In genomic region chr2:172221656-172222393, GRCm38 (mm10) we compare ENCODE assay signal across 9 mouse cellular contexts. TPM values are rescaled to one million over a fixed set of nuclear protein-coding genes. Genes with fewer than 3 reads are reported as not detected.
DNase-seq lines count a peak whose midpoint lies in the region; ATAC-seq and TF ChIP-seq lines count a peak whose summit lies in the region.
"Had no signal": no experiment of that assay in that cellular context is flagged by ENCODE, and none has a peak within 500 bp of the region (broad histone marks: within the 10 kb centered on the region; RNA-seq: fewer than 3 reads in every experiment).

No protein-coding gene starts in this region.

- H3K9me3 ChIP-seq in kidney, postnatal 0 days (replicated peaks; ENCODE audit: low read length), result no peaks in the 10 kb centered on the region
- H3K9me3 ChIP-seq in kidney, embryonic 14.5 days (ENCODE audit: control insufficient read depth, low read length), result no peaks in the 10 kb centered on the region
- no peaks in the 10 kb centered on the region for H3K9me3 ChIP-seq in embryonic facial prominence, embryonic 11.5 days (replicated peaks; ENCODE audit: control insufficient read depth, low read length)
- H3K9me3 ChIP-seq in midbrain, embryonic 15.5 days, result no peaks in the 10 kb centered on the region
- H3K9me3 ChIP-seq: neural tube, embryonic 13.5 days had no signal

- ATAC-seq in kidney, postnatal 0 days (replicated peaks; ENCODE audit: low FRiP score, low read depth), result no peak
- no peak for ATAC-seq in kidney, embryonic 14.5 days (ENCODE audit: low FRiP score, low TSS enrichment)
- ATAC-seq in embryonic facial prominence, embryonic 11.5 days (replicated peaks; ENCODE audit: insufficient number of reproducible peaks, low FRiP score, low TSS enrichment, low read depth), result no peak
- ATAC-seq in midbrain, embryonic 15.5 days (replicated peaks), result 0 out of 2 replicates have a peak, but pooled peaks have one; percentile 48

- 9% methylated on average over 16 of the region's 16 CpGs for WGBS in kidney, postnatal 0 days
- 8% methylated on average over 16 of the region's 16 CpGs for WGBS in kidney, embryonic 14.5 days
- 9% methylated on average over 16 of the region's 16 CpGs for WGBS in embryonic facial prominence, embryonic 11.5 days
- WGBS in midbrain, embryonic 15.5 days, result 7% methylated on average over 16 of the region's 16 CpGs

- no peak overlapping the region for H3K27ac ChIP-seq in kidney, postnatal 0 days
- no peak overlapping the region for H3K27ac ChIP-seq in kidney, embryonic 14.5 days (ENCODE audit: low read depth, low read length)
- H3K27ac ChIP-seq in embryonic facial prominence, embryonic 11.5 days (replicated peaks; ENCODE audit: low read depth, low read length), result no peak overlapping the region
- H3K27ac ChIP-seq in midbrain, embryonic 15.5 days, result no peak overlapping the region
- H3K27ac ChIP-seq: neural tube, embryonic 13.5 days had no signal

- H3K4me2 ChIP-seq in kidney, postnatal 0 days (ENCODE audit: low read length), result no peak overlapping the region
- H3K4me2 ChIP-seq in kidney, embryonic 14.5 days (replicated peaks; ENCODE audit: low read depth, low read length), result no peak overlapping the region
- no peak overlapping the region for H3K4me2 ChIP-seq in embryonic facial prominence, embryonic 11.5 days (ENCODE audit: low read depth, low read length)
- no peak overlapping the region for H3K4me2 ChIP-seq in midbrain, embryonic 15.5 days
- H3K4me2 ChIP-seq: neural tube, embryonic 13.5 days had no signal

- no peak overlapping the region for H3K9ac ChIP-seq in kidney, postnatal 0 days (ENCODE audit: low read depth, low read length)
- H3K9ac ChIP-seq in kidney, embryonic 14.5 days (ENCODE audit: low read depth, low read length), result no peak overlapping the region
- no peak overlapping the region for H3K9ac ChIP-seq in embryonic facial prominence, embryonic 11.5 days (replicated peaks; ENCODE audit: low read length)
- no peak overlapping the region for H3K9ac ChIP-seq in midbrain, embryonic 15.5 days
- H3K9ac ChIP-seq: neural tube, embryonic 13.5 days had no signal

- H3K27me3 ChIP-seq in kidney, postnatal 0 days (ENCODE audit: insufficient read depth, low read length), result no peaks in the 10 kb centered on the region
- H3K27me3 ChIP-seq in kidney, embryonic 14.5 days (ENCODE audit: control insufficient read depth, insufficient read depth, low read length), result no peaks in the 10 kb centered on the region; the same call in 1 of the 2 replicates
- no peaks in the 10 kb centered on the region for H3K27me3 ChIP-seq in embryonic facial prominence, embryonic 11.5 days (ENCODE audit: control insufficient read depth, insufficient read depth, low read length)
- peaks cover 16% of the 10 kb centered on the region for H3K27me3 ChIP-seq in midbrain, embryonic 15.5 days (replicated peaks)

- H3K36me3 ChIP-seq in kidney, postnatal 0 days (ENCODE audit: insufficient read depth, low read length), result no peaks in the 10 kb centered on the region
- no peaks in the 10 kb centered on the region for H3K36me3 ChIP-seq in kidney, embryonic 14.5 days (ENCODE audit: control insufficient read depth, insufficient read depth, low read length)
- H3K36me3 ChIP-seq in embryonic facial prominence, embryonic 11.5 days (replicated peaks; ENCODE audit: control insufficient read depth, insufficient read depth, low read depth, low read length), result no peaks in the 10 kb centered on the region
- H3K36me3 ChIP-seq in midbrain, embryonic 15.5 days (replicated peaks), result no peaks in the 10 kb centered on the region
- H3K36me3 ChIP-seq: neural tube, embryonic 13.5 days had no signal

- H3K4me3 ChIP-seq in kidney, postnatal 0 days (replicated peaks; ENCODE audit: low read depth, low read length), result no peak overlapping the region
- no peak overlapping the region for H3K4me3 ChIP-seq in kidney, embryonic 14.5 days (ENCODE audit: low read length)
- H3K4me3 ChIP-seq in embryonic facial prominence, embryonic 11.5 days (ENCODE audit: low read depth, low read length), result no peak overlapping the region
- H3K4me3 ChIP-seq in midbrain, embryonic 15.5 days, result no peak overlapping the region
- H3K4me3 ChIP-seq: neural tube, embryonic 13.5 days had no signal

- H3K4me1 ChIP-seq in kidney, postnatal 0 days (replicated peaks; ENCODE audit: insufficient read depth, low read length), result no peaks in the 10 kb centered on the region
- H3K4me1 ChIP-seq in kidney, embryonic 14.5 days (ENCODE audit: control insufficient read depth, insufficient read depth, low read length), result no peaks in the 10 kb centered on the region
- H3K4me1 ChIP-seq in embryonic facial prominence, embryonic 11.5 days (ENCODE audit: control insufficient read depth, insufficient read depth, low read length), result no peaks in the 10 kb centered on the region
- no peaks in the 10 kb centered on the region for H3K4me1 ChIP-seq in midbrain, embryonic 15.5 days

- TF ChIP-seq CTCF in kidney, postnatal 0 days (IDR thresholded peaks at IDR 0.05; ENCODE audit: low read depth), result peak; percentile 94

- intact Hi-C loops in heart, postnatal 36 days (cut with DNase I), result loop anchor here (2.0 to 10.0 kb wide), 4 partner anchors 107 to 553 kb away; no protein-coding TSS in a partner anchor
- intact Hi-C loops in left cerebral cortex, postnatal 14 days (cut with DNase I), result loop anchor here (5.0 to 10.0 kb wide), 2 partner anchors 213 to 280 kb away; no protein-coding TSS in a partner anchor

- peak; percentile 58 for DNase-seq in kidney, postnatal 0 days (ENCODE audit: low spot score)
- DNase-seq in adrenal gland, postnatal 36 days, result peak; percentile 68 to 73
- peak; percentile 88 for DNase-seq in embryonic facial prominence, embryonic 11.5 days (ENCODE audit: low spot score)
- peak; percentile 67 to 80 for DNase-seq in heart, postnatal 36 days
- DNase-seq in left cerebral cortex, postnatal 14 days (ENCODE audit: low spot score in 2 of 2), result peak; percentile 73 to 81
- peak; percentile 49 for DNase-seq in thymus, postnatal 25 days

RNA-seq across cellular contexts. Expression of gene Mc3r, which starts 26.5 kb away (rescaled TPM):
- polyA plus RNA-seq in kidney, postnatal 0 days (2015; fragmentation: Nextera tagmentation; extraction: Ambion mirVana), result not detected in 2 replicates
- polyA plus RNA-seq in kidney, embryonic 14.5 days (2014; fragmentation: Nextera tagmentation; extraction: Ambion mirVana), result not detected in 2 replicates
- not detected for total RNA-seq in adrenal gland, postnatal 36 days (2021)
- not detected in 2 replicates for polyA plus RNA-seq in embryonic facial prominence, embryonic 11.5 days (2014; fragmentation: Nextera tagmentation; extraction: Ambion mirVana)
- not detected for total RNA-seq in heart, postnatal 36 days (2021)
- under 1 TPM; 0.13 to 0.44 TPM for total RNA-seq in left cerebral cortex, postnatal 14 days (2021)
- polyA plus RNA-seq in midbrain, embryonic 15.5 days (2015; fragmentation: Nextera tagmentation; extraction: Ambion mirVana), result 0.39 and 0.70 TPM in 2 replicates
